ENCODE assay signal across 9 mouse cellular contexts in genomic region chr3:107630682-107631522, GRCm38 (mm10). TPM values are rescaled to one million over a fixed set of nuclear protein-coding genes. Genes with fewer than 3 reads are reported as not detected.
DNase-seq lines count a peak whose midpoint lies in the region; ATAC-seq and TF ChIP-seq lines count a peak whose summit lies in the region.
"Had no signal": no experiment of that assay in that cellular context is flagged by ENCODE, and none has a peak within 500 bp of the region (broad histone marks: within the 10 kb centered on the region; RNA-seq: fewer than 3 reads in every experiment).

TSS of gene Gm10961 (plus strand) at chr3:107631322.

- H3K36me3 ChIP-seq in embryonic facial prominence, embryonic 15.5 days = peaks cover 22% of the 10 kb centered on the region
- H3K36me3 ChIP-seq in lung, embryonic 14.5 days (ENCODE audit: insufficient read depth) = peaks cover 32% of the 10 kb centered on the region

- TF ChIP-seq CTCF in lung, embryonic 14.5 days (IDR thresholded peaks at IDR 0.05; ENCODE audit: low read depth) = no peak

- H3K4me2 ChIP-seq in embryonic facial prominence, embryonic 15.5 days (replicated peaks) = peak within 1 kb of the TSS; percentile 83
- H3K4me2 ChIP-seq in lung, embryonic 14.5 days = peak within 1 kb of the TSS; percentile 83

- DNase-seq in heart, adult 8-10 months (ENCODE audit: low spot score) = peak; percentile 32
- no peak for DNase-seq in heart, adult 11 months
- peak; percentile 49 for DNase-seq in NIH3T3 (ENCODE audit: low read depth)
- DNase-seq in heart, postnatal 4 days = peak; percentile 60
- DNase-seq in layer of hippocampus, adult 18-20 months (ENCODE audit: low spot score in 2 of 2) = peak; percentile 19 to 57
- DNase-seq in lung, embryonic 14.5 days = peak; percentile 61
- peak; percentile 64 to 68 for DNase-seq in right cerebral cortex, postnatal 10 days (ENCODE audit: low spot score in 2 of 2)

- H3K4me3 ChIP-seq in embryonic facial prominence, embryonic 15.5 days (replicated peaks) = peak within 1 kb of the TSS; percentile 99
- H3K4me3 ChIP-seq in lung, embryonic 14.5 days (ENCODE audit: low read depth, low read length) = peak within 1 kb of the TSS; percentile 98

- H3K27me3 ChIP-seq in embryonic facial prominence, embryonic 15.5 days = no peaks in the 10 kb centered on the region
- H3K27me3 ChIP-seq in lung, embryonic 14.5 days (ENCODE audit: insufficient read depth, low read length) = no peaks in the 10 kb centered on the region

- peaks cover 7% of the 10 kb centered on the region for H3K4me1 ChIP-seq in embryonic facial prominence, embryonic 15.5 days
- H3K4me1 ChIP-seq in lung, embryonic 14.5 days (ENCODE audit: insufficient read depth) = no peaks in the 10 kb centered on the region; the same call in 1 of the 2 replicates

- H3K9ac ChIP-seq in embryonic facial prominence, embryonic 15.5 days = peak within 1 kb of the TSS; percentile 94
- H3K9ac ChIP-seq in lung, embryonic 14.5 days = peak within 1 kb of the TSS; percentile 95

- H3K27ac ChIP-seq in embryonic facial prominence, embryonic 15.5 days (replicated peaks) = peak within 1 kb of the TSS; percentile 95
- peak within 1 kb of the TSS; percentile 90 for H3K27ac ChIP-seq in lung, embryonic 14.5 days (ENCODE audit: low read depth)

- under 1% methylated on average over 48 of the region's 48 CpGs for WGBS in embryonic facial prominence, embryonic 15.5 days
- WGBS in lung, embryonic 14.5 days = under 1% methylated on average over 48 of the region's 48 CpGs

- H3K9me3 ChIP-seq in embryonic facial prominence, embryonic 15.5 days (replicated peaks) = no peaks in the 10 kb centered on the region
- H3K9me3 ChIP-seq in lung, embryonic 14.5 days (ENCODE audit: low read depth, low read length) = no peaks in the 10 kb centered on the region

- peak; percentile 80 for ATAC-seq in embryonic facial prominence, embryonic 15.5 days (ENCODE audit: insufficient number of reproducible peaks, low FRiP score, low TSS enrichment, low read depth)
- ATAC-seq in lung, embryonic 14.5 days (ENCODE audit: insufficient read depth) = peak; percentile 69

RNA-seq across cellular contexts. Expression of gene Gm10961, which starts in this region (rescaled TPM):
- not detected for total RNA-seq in heart, adult 8-10 months (2022)
- not detected in 2 replicates for polyA plus RNA-seq in embryonic facial prominence, embryonic 15.5 days (2015; fragmentation: Nextera tagmentation; extraction: Ambion mirVana)
- not detected for total RNA-seq in heart, postnatal 4 days (2021)
- total RNA-seq in layer of hippocampus, adult 18-20 months (2021) = not detected
- polyA plus RNA-seq in lung, embryonic 14.5 days (2014; fragmentation: Nextera tagmentation; extraction: Ambion mirVana) = not detected in 2 replicates
- total RNA-seq: adrenal gland, postnatal 4 days had no signal

Comparison
In these comparisons a context has a peak if more than half of its experiments do, and no peak if none do; other contexts are left out.
1. Peak in DNase-seq in heart, adult 8-10 months; RNA of the gene not detected or under 1 TPM.
2. Peak in ATAC-seq, H3K4me3 ChIP-seq, H3K27ac ChIP-seq, H3K9ac ChIP-seq and H3K4me2 ChIP-seq in embryonic facial prominence, embryonic 15.5 days; RNA of the gene not detected or under 1 TPM.
3. Peak in DNase-seq in heart, postnatal 4 days; RNA of the gene not detected or under 1 TPM.
4. Peak in DNase-seq in layer of hippocampus, adult 18-20 months; RNA of the gene not detected or under 1 TPM.
5. Peak in DNase-seq, ATAC-seq, H3K4me3 ChIP-seq, H3K27ac ChIP-seq, H3K9ac ChIP-seq and H3K4me2 ChIP-seq in lung, embryonic 14.5 days; RNA of the gene not detected or under 1 TPM.